Mouse (Mus musculus) hematopoietic stem cell, adult 5-6 weeks (primary cell): Measurements from ENCODE around the gene Unc13d. TPM values are rescaled to one million over a fixed set of nuclear protein-coding genes. Genes with fewer than 3 reads are reported as not detected.
"Not testable (repeated sequence)": the region's sequence is repeated elsewhere in the genome, so short reads cannot be mapped to it uniquely, and the experiment has no call there.

ENCODE experiments used
- ATAC-seq, 2 experiments: fragments of 125-278 bp in 1 of 2; replicated peaks in 1 of 2; 2 replicates each; pipeline ENCODE4 v1.8.0; 2016 to 2017; ENCODE audit warnings: inconsistent platforms in 2 of 2, mild to moderate bottlenecking in 2 of 2, moderate number of reproducible peaks in 2 of 2, low read depth in 1 of 2, moderate TSS enrichment in 1 of 2; ENCODE audit not compliant: low FRiP score in 2 of 2, poor library complexity in 2 of 2, severe bottlenecking in 2 of 2, insufficient read depth in 1 of 2, low TSS enrichment in 1 of 2
- total RNA-seq: library from RNA; stranded (forward); fragments of 172-1452, 232-1000 nt; gene quantifications from 2 replicates; pipeline ENCODE4 v1.2.3, GENCODE M21; 2017

Gene Unc13d
- total RNA-seq: 33.5 and 42.0 TPM in 2 replicates

- ATAC-seq: peak; percentile 50 to 65
Measured at GRCm38 (mm10) chr11:116077446-116078204, at the start of gene Unc13d. TSS of gene Unc13d (minus strand) at chr11:116077961.

DNA sequence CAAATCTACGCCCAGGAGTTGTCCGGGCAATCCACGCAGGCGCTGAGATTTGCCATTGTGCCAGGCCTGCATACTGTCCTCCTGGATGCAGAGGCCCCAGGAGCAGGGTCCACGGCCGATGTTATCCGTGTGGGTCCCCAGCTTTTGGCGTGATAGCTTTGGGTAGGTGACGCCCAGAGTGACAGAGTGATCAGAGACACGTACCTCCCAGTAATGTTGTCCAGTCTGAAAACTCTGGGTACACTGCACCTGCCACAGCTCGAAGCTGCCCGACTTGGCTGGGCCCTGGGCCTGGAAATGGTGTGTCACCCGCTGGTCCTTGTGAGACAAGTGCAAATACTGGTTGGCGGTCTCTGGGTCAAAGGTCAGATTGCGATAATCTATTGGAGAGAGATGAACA is 48.5 kb upstream of the Unc13d start:
- ATAC-seq: no peak

GRCm38 (mm10) chr11:116121731-116122245 is 44.0 kb upstream of the Unc13d start:
- ATAC-seq: not testable (repeated sequence)

DNA sequence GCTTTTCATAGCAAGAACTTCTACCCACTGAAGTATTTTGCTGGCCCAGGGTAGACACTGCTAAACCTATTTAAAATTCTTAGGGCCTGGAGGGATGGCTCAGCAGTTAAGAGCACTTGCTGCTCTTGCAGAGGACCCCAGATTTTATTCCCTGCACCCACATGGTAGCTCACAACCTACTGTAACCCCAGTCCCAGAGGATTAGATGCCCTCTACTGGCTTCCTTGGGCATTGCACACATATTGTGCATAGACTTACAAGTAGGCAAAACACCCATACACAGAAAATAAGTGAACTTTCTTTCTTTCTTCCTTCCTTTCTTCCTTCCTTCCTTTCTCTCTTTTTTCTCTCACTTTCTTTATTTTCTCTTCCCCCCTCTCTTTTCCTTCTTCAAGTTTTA is 40.1 kb upstream of the Unc13d start:
- no peak for ATAC-seq

GRCm38 (mm10) chr11:116117241-116117640 is 39.5 kb upstream of the Unc13d start:
- ATAC-seq: no peak

DNA sequence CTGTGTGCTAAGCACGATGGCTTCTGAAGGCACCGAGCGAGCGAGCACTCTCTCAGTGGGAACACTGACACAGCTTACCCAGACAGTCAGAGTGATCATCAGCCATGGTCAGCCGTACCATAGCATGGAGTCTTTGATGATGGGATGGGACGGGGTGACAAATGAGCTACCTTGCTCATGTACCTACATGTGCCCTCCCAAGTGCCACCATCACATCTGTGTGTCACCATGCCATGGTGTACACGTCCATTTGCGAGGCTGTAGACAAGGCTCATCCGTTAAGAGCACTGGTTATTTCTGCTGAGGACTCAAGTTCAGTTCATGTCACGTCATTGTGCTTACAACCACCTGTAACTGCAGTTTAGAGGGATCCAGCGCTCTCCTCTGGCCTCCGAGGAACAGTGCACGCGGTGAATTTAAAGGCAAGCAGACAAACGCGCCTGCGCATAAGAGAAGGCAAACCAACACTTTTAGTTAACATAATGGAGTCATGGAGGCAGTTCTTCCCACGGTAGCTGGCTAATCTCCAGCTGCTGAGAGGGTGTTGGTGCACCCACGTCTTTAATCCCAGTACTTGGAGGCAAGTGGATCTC is 33.9 kb upstream of the Unc13d start:
- no peak for ATAC-seq

- no peak for ATAC-seq
Measured at GRCm38 (mm10) chr11:116111067-116111466, 33.3 kb upstream of the Unc13d start.

GRCm38 (mm10) chr11:116110540-116110939 is 32.8 kb upstream of the Unc13d start:
- ATAC-seq: peak in 1 of 2 experiments; percentile 22; a peak in 1 of 4 replicates

DNA sequence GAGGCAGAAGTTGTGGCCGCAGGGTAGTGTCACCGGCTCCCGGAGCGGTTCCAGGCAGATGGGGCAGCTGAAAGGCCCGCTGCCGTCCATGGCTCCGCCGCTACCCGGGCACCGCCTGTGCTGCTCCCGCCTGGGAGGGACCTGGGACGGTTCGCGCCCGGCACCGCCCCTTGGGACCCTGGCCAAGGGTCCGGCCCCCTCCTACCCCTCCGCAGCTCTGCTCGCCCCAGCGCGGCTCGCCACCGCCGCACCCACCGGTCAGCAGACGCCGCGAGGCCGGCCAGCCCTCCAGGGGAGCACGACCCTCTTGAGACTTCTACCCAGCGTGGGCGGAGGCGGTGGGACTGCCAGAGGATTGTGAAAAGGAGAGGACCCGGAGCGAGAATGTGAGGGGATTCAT is 32.4 kb upstream of the Unc13d start:
- ATAC-seq: 0 out of 4 replicates have a peak, but pooled peaks of 1 of the 2 experiments have one; percentile 24

DNA sequence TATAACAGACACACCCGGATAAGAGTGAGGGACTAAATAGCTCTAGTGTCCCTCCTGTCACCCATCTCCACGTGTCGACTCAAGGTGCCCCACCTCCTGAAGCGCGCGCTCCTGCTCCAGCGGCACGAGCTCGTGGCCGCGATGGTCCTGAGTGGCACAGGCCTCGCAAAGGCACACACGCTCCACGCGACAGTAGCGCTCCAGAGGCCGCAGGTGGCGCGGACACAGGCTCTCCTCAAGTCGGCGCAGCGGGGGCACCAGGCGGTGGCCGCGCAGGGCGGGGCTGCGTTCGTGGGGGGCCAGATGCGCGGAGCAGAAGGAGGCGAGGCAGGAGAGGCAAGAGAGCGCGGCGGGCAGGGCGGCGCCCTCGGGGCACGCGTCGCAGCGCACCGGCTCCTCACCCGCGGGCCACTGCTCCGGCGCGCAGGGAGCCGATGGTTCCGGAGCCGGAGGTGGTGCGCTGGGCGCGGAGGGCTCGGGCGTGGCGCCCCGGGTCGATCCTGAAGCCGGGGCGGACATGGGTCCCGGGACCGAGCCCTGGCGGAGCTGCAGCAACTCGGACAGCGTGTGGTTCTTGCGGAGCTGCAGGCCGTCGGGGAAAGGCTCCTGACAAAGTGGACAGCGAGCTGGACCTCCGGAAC is 31.8 kb upstream of the Unc13d start:
- ATAC-seq: peak in 1 of 2 experiments; percentile 34; a peak in 1 of 4 replicates

GRCm38 (mm10) chr11:116108464-116109137 is 30.8 kb upstream of the Unc13d start:
- no peak for ATAC-seq

GRCm38 (mm10) chr11:116107777-116108285 is 30.1 kb upstream of the Unc13d start:
- ATAC-seq: no peak

GRCm38 (mm10) chr11:116106963-116107776 is 29.4 kb upstream of the Unc13d start:
- ATAC-seq: no peak

GRCm38 (mm10) chr11:116106154-116106962 is 28.6 kb upstream of the Unc13d start:
- no peak for ATAC-seq

DNA sequence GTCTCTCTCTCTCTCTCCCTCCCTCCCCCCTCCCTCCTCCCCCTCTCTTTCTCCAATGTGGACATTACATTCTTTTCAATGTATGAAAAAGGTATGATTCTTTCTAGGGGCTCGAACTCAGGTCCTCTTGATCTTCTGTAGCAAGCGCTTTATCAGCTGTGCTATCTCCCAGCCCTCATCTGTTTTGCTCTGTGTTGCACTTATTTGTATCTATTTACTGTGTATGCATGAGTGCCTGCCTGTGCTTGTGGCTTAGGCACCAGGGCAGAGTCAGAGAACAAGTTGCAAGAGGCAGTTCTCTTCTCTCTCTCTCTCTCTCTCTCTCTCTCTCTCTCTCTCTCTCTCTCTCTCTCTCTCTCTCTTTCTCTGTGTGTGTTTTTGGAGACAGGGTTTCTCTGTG is 27.3 kb upstream of the Unc13d start:
- no peak for ATAC-seq
